Mouse (Mus musculus): ENCODE measurements around the gene Esrrb. TPM values are rescaled to one million over a fixed set of nuclear protein-coding genes. Genes with fewer than 3 reads are reported as not detected.

Gene Esrrb
- total RNA-seq, 2 experiments from 2014 or later = 1.7 to 5.4 TPM

Other genes with a start within 250 kb of the Esrrb start
- 10 to 100 TPM; 10.7 to 10.8 TPM for gene Gpatch2l, start 119.3 kb upstream of the Esrrb start, total RNA-seq (2021)